Comparison of ENCODE assay signal across 19 mouse cellular contexts in the genomic region with DNA sequence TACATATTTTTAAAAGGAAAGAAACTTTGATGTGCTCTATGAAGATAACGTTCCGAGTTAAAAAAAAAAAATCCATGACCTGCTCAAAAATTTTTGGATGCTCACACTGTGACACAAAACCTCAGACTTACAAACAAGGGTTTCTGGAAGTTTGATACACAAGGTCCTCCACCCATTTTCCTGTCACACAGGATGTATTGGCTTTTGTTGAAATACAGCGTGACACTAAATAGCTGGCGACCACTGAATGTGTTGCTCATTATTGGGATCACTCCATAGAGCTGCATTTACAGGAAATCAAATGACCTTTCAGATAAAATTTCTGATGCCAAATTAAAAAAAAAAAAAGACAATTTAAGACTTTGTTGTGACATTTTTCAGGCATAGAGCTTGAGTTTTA. TPM values are rescaled to one million over a fixed set of nuclear protein-coding genes. Genes with fewer than 3 reads are reported as not detected.
DNase-seq lines count a peak whose midpoint lies in the region; TF ChIP-seq lines count a peak whose summit lies in the region.
"Had no signal": no experiment of that assay in that cellular context is flagged by ENCODE, and none has a peak within 500 bp of the region (broad histone marks: within the 10 kb centered on the region; RNA-seq: fewer than 3 reads in every experiment).

No protein-coding gene starts in this region.

- H3K4me1 ChIP-seq in lung, adult 2 months (ENCODE audit: control insufficient read depth, insufficient read depth, low read length) = 0 out of 2 replicates have a peak, but pooled peaks cover 3% of the 10 kb centered on the region
- H3K4me1 ChIP-seq: embryonic facial prominence, embryonic 13.5 days; embryonic facial prominence, embryonic 15.5 days; forebrain, embryonic 10.5 days; forebrain, embryonic 12.5 days had no signal

- no peak for TF ChIP-seq CTCF in lung, adult 2 months (IDR thresholded peaks at IDR 0.05; ENCODE audit: insufficient read depth, low read length)

- intact Hi-C loops in heart, postnatal 10 days (cut with DNase I) = no loop called here
- intact Hi-C loops in heart, postnatal 25 days (cut with DNase I) = no loop called here

- no peak for TF ChIP-seq POLR2A in lung, adult 2 months (IDR thresholded peaks at IDR 0.05; ENCODE audit: borderline replicate concordance, extremely low read depth, low read depth, low read length)

- H3K4me3 ChIP-seq in lung, adult 2 months (replicated peaks; ENCODE audit: extremely low read depth, low read depth, low read length) = no peak overlapping the region
- H3K4me3 ChIP-seq: embryonic facial prominence, embryonic 13.5 days; embryonic facial prominence, embryonic 15.5 days; erythroblast, embryonic 14.5 days; forebrain, embryonic 10.5 days; forebrain, embryonic 12.5 days had no signal

- peak; percentile 92 for DNase-seq in heart, adult 11 months
- no peak for DNase-seq in heart, postnatal 10 days
- DNase-seq in heart, adult 8-10 months (ENCODE audit: low spot score) = peak; percentile 54
- no peak for DNase-seq in heart, postnatal 25 days (ENCODE audit: low spot score)
- peak; percentile 22 for DNase-seq in lung, postnatal 25 days (ENCODE audit: low spot score)
- no peak for DNase-seq in lung, adult 2 months
- DNase-seq: cerebellum, adult 11 months; cerebellum, adult 18-20 months; cerebellum, adult 8-10 months; cerebellum, adult 9-11 months; cerebellum, postnatal 14 days; cerebellum, postnatal 36 days; embryo, embryonic 11 days had no signal

- WGBS in lung, adult 2 months = 56% methylated on average over 4 of the region's 4 CpGs

RNA-seq across cellular contexts. Expression of a gene that starts 23.4 kb away (rescaled TPM):
- total RNA-seq in heart, postnatal 10 days (2021) = 10 to 100 TPM; 73.9 to 83.5 TPM
- total RNA-seq in heart, adult 8-10 months (2022) = 10 to 100 TPM; 24.4 to 34.2 (median 33.7) TPM
- total RNA-seq in heart, postnatal 25 days (2021) = 10 to 100 TPM; 41.1 to 45.2 TPM
- 24.0 and 36.1 TPM in 2 replicates for polyA plus RNA-seq in lung, adult 2 months (2012; rRNA removed)
- total RNA-seq: MEL had no signal
- polyA plus RNA-seq: erythroblast, embryonic 14.5 days had no signal

RNA-seq across cellular contexts. Expression of a gene that starts 23.4 kb away (rescaled TPM):
- total RNA-seq in heart, postnatal 10 days (2021) = 10 to 100 TPM; 17.2 to 21.0 TPM
- 10 to 100 TPM in 1 of 4 experiments, 1 to 10 TPM in 3; 7.6 to 12.9 (median 9.2) TPM for total RNA-seq in heart, adult 8-10 months (2022)
- total RNA-seq in heart, postnatal 25 days (2021) = 10 to 100 TPM; 11.2 to 12.7 TPM
- 21.5 and 30.5 TPM in 2 replicates for polyA plus RNA-seq in lung, adult 2 months (2012; rRNA removed)

RNA-seq across cellular contexts. Expression of a gene that starts 35.1 kb away (rescaled TPM):
- total RNA-seq in heart, postnatal 10 days (2021) = 10 to 100 TPM; 26.7 to 28.3 TPM
- total RNA-seq in heart, adult 8-10 months (2022) = 10 to 100 TPM; 14.1 to 19.2 (median 17.9) TPM
- total RNA-seq in heart, postnatal 25 days (2021) = 10 to 100 TPM; 14.1 to 16.0 TPM
- polyA plus RNA-seq in lung, adult 2 months (2012; rRNA removed) = 30.2 and 32.9 TPM in 2 replicates

Comparison
In these comparisons a context has a peak if more than half of its experiments do, and no peak if none do; other contexts are left out.
1. DNase-seq: peak in heart, adult 11 months (single experiment), heart, adult 8-10 months (single experiment) and lung, postnatal 25 days (single experiment); none in heart, postnatal 10 days (0 of 2), heart, postnatal 25 days (single experiment) and lung, adult 2 months (single experiment).